Mouse (Mus musculus) central nervous system, embryonic 14 days (tissue): ENCODE data around the gene Gm21477. TPM values are rescaled to one million over a fixed set of nuclear protein-coding genes. Genes with fewer than 3 reads are reported as not detected.

Source experiments
- polyA plus RNA-seq: library from polyadenylated mRNA; depleted of rRNA; stranded (reverse); fragments of >200 nt; gene quantifications from 2 replicates; pipeline ENCODE4 v1.2.3, GENCODE M21; 2012; rRNA removed

The Gm21477 gene
- not detected in 2 replicates for polyA plus RNA-seq

DNA sequence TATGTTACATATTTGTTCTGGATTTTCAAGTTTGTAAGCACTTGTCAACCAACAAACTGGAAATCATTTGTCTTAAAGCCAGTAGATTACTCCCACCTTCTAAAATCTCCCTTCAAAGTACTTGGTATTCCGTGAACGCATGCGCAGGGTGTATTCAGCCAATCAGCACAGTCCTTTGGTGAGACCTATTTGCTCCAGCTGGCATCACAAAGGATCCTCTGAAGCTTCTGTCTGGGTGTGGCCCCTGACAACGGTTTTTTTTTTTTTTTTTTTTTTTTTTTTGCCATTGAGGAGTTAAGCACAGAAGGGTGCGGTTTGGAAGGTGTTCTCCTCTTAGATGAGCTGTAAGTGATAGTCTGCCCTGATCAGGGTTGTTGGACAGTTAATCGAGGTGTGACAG, at the start of gene Gm21477:
TSS of gene Gm21477 (plus strand) at position 301 of the 400 bp plus-strand sequence.

